Mouse (Mus musculus) E14TG2a.4 (cell line): Measurements from ENCODE around the gene Pfn1.

Experiments
- H3K27me3 ChIP-seq: 2 replicates; pipeline ENCODE4 v1.6.1; 2014; ENCODE audit warnings: low read length, control low read depth; ENCODE audit not compliant: insufficient read depth
- H3K36me3 ChIP-seq: 2 replicates; pipeline ENCODE4 v1.6.1; 2014; ENCODE audit warnings: low read length, control low read depth; ENCODE audit not compliant: insufficient read depth
- H3K4me1 ChIP-seq: replicated peaks from 2 replicates; pipeline ENCODE4 v1.6.1; 2014; ENCODE audit warnings: low read depth, low read length, control low read depth
- H3K4me3 ChIP-seq: replicated peaks from 2 replicates; pipeline ENCODE4 v1.5.1; 2014; ENCODE audit warnings: mild to moderate bottlenecking, low read length
- H3K9me3 ChIP-seq: 2 replicates; pipeline ENCODE4 v1.6.1; 2014; ENCODE audit warnings: low read length, control low read depth
- CTCF ChIP-seq: conservative IDR thresholded peaks from 2 replicates; pipeline ENCODE4 v1.5.1; 2014; ENCODE audit warnings: low read length
- NANOG ChIP-seq: IDR thresholded peaks from 2 replicates; pipeline ENCODE4 v1.6.1; 2014; ENCODE audit warnings: borderline replicate concordance, low read length, mixed read lengths
- POU5F1 ChIP-seq: IDR thresholded peaks from 2 replicates; pipeline ENCODE4 v1.6.1; 2014; ENCODE audit warnings: low read length, borderline replicate concordance

Gene Pfn1

GRCm38 (mm10) chr11:70647716-70648420, 6.6 kb downstream of the Pfn1 start:
- no peak for TF ChIP-seq POU5F1
- Histone ChIP-seq H3K4me1 (peaks cover 69% of the 10 kb centered on the region), H3K9me3 (peaks cover 41% of the 10 kb centered on the region), H3K4me3 (peak overlapping the region; percentile 98), H3K27me3 (no peaks in the 10 kb centered on the region), H3K36me3 (peaks cover 79% of the 10 kb centered on the region)

DNA sequence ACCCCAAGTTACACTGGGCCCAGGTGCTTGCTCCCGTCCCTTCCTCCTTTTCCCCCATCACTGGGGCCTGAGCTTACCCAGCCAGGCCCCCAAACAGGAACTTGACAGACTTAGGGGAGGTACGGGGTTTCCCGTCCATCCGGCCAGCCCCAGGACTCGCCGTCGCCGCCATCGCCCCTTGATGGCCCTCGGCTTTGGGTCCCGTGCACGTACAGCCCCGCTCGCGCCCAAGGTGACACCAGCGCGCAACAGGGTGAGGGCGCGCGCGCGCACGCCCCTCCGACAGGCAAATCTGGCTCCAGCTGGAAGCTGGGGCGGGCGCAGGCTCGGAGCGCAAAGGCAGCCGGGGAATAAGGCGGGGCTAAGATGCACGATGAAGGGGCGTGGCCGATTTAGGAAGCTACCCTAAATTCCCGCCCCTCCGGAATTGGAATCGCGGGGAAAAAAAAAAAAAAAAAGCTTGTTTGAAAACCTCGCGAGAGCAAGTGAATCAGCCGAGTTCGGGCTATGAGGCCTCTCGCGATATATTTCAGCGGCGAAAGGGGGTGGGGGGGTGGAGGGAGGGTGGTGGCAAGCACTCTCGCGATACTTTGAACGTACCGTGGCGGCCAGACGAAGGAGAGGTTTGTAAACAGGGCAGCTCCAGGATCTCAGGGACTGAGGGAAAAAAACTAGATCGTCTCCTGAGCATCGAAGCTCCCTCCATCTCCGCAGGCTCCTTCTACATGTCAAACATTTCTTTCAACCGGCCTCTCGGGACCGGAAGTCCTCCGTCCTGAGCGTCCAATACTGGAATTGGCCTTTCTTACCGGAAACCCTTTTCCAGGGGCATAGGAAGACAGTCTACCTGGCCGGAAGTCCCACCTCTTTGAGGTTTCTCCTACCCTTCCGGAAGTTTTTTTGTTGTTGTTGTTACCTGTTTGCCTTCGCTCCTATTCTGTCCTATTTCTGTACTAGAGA, 7.5 kb downstream of the Pfn1 start, which contains the start of the genes Rnf167 and Slc25a11:
Gene Rnf167 (plus strand): TSS at position 545 of the 960 bp plus-strand sequence.
Gene Slc25a11 (minus strand): TSS at position 789 of the 960 bp plus-strand sequence.
- Histone ChIP-seq H3K9me3 (peaks cover 32% of the 10 kb centered on the region), H3K4me3 (peak within 1 kb of the TSS; percentile 98), H3K36me3 (peaks cover 75% of the 10 kb centered on the region), H3K27me3 (no peaks in the 10 kb centered on the region), H3K4me1 (peaks cover 60% of the 10 kb centered on the region)
- TF ChIP-seq CTCF (no peak), NANOG (no peak), POU5F1 (no peak)

- Histone ChIP-seq H3K36me3 (peaks cover 67% of the 10 kb centered on the region), H3K9me3 (peaks cover 24% of the 10 kb centered on the region), H3K4me1 (peaks cover 54% of the 10 kb centered on the region), H3K4me3 (peak overlapping the region; percentile 92), H3K27me3 (no peaks in the 10 kb centered on the region)
- no peak for TF ChIP-seq NANOG
- no peak for TF ChIP-seq POU5F1
- no peak for TF ChIP-seq CTCF
Measured at GRCm38 (mm10) chr11:70646259-70646555, 8.2 kb downstream of the Pfn1 start.

GRCm38 (mm10) chr11:70645461-70646258, 8.8 kb downstream of the Pfn1 start:
- Histone ChIP-seq H3K27me3 (no peaks in the 10 kb centered on the region), H3K9me3 (peaks cover 19% of the 10 kb centered on the region), H3K4me3 (peak overlapping the region; percentile 92), H3K36me3 (peaks cover 61% of the 10 kb centered on the region), H3K4me1 (peaks cover 48% of the 10 kb centered on the region)
- TF ChIP-seq POU5F1 (no peak), CTCF (no peak), NANOG (no peak)

DNA sequence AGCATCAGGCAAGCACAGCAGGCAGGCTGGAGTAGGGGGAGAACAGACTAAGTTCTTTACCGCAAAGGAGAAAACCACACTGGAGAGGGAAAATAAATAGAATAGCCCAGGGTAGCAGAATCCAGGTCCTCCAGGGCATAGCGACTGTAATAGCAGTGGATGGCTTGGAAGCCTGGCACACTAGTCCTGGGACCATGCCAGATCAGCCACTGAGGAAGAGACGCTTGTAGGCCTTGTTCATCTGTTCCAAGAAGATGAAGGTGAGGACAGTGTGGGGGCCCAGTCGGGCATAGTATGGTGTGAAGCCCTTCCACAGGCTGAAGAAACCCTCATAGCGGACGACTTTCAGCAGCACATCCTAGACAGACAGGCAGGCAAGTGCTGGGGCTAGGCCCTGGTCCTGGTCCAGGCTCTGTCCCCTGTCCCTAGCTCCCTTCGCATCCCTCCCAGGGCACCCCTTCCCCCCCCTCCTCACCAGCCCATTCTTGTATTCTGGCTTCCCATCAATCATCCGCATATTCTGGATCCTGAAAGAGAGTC, 9.8 kb downstream of the Pfn1 start:
- no peaks in the 10 kb centered on the region for H3K27me3 ChIP-seq

DNA sequence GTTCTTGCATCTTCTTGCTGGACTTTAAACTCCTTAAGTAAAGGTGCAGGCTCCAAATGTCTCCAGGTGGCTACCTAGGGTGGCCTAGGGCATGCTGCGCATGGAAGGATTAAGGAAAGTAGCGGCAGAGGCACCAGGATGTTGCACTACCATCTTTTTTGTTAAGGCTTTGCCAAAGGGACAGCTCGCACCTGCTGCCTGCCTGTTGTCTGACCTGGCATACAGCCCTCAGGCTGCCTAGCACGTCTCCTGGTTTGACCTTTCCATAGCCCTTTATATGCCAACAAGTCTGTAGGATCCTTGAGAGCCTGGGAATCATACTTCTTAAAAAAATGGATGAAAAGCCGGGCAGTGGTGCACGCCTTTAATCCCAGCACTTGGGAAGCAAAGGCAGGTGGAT, 11.4 kb downstream of the Pfn1 start:
- Histone ChIP-seq H3K4me3 (no peak overlapping the region), H3K9me3 (no peaks in the 10 kb centered on the region), H3K36me3 (peaks cover 36% of the 10 kb centered on the region), H3K4me1 (peaks cover 25% of the 10 kb centered on the region), H3K27me3 (0 out of 2 replicates have a peak, but pooled peaks cover 3% of the 10 kb centered on the region)
- TF ChIP-seq CTCF (no peak), POU5F1 (no peak), NANOG (no peak)

More for the DNA sequence above, 9.8 kb downstream of the Pfn1 start:
- Histone ChIP-seq H3K36me3 (peaks cover 51% of the 10 kb centered on the region), H3K4me1 (peaks cover 41% of the 10 kb centered on the region), H3K4me3 (no peak overlapping the region), H3K9me3 (peaks cover 8% of the 10 kb centered on the region)
- TF ChIP-seq CTCF (no peak), NANOG (no peak), POU5F1 (no peak)

DNA sequence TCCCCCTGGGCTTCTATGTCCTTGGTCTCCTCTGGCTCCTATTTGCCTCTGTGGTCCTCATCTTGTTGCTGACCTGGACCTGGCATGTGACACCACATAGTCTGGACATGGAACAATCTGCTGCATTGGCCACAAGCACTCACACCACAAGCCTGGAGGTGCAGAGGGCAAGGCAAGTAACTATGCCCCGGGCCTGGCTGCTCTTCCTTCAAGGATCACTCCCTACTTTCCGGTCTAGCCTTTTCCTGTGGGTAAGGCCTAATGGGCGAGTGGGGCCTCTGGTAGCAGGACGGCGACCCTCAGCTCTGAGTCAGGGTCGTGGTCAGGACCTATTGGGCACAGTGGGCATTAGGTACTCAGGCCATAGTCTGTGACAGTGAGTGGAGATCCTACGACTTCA, 13.2 kb downstream of the Pfn1 start:
- Histone ChIP-seq H3K4me1 (peaks cover 19% of the 10 kb centered on the region), H3K36me3 (peaks cover 36% of the 10 kb centered on the region), H3K9me3 (no peaks in the 10 kb centered on the region), H3K4me3 (no peak overlapping the region), H3K27me3 (0 out of 2 replicates have a peak, but pooled peaks cover 3% of the 10 kb centered on the region)
- TF ChIP-seq NANOG (no peak), CTCF (no peak), POU5F1 (no peak)
